Mouse (Mus musculus) embryonic facial prominence, embryonic 11.5 days (tissue): ENCODE data around the gene Macrod2. TPM values are rescaled to one million over a fixed set of nuclear protein-coding genes. Genes with fewer than 3 reads are reported as not detected.

ENCODE experiments used
- ATAC-seq: fragments of 200-750 bp; cut with Nextera tagmentation; replicated peaks from 2 replicates; pipeline ENCODE4 v1.8.0; 2017; ENCODE audit warnings: low read depth; ENCODE audit not compliant: insufficient number of reproducible peaks, low FRiP score, low TSS enrichment
- DNase-seq: peaks from one replicate; pipeline ENCODE4 v3.0.0-alpha.2; 2015; ENCODE audit warnings: low spot score
- H3K27ac ChIP-seq: fragments of 300-500 bp; sonication (generic); replicated peaks from 2 replicates; pipeline ENCODE4 v1.5.1; 2014; ENCODE audit warnings: mild to moderate bottlenecking, low read depth, low read length, control low read depth
- H3K27me3 ChIP-seq: fragments of 300-500 bp; sonication (generic); 2 replicates; pipeline ENCODE4 v1.6.1; 2014; ENCODE audit warnings: mild to moderate bottlenecking, low read length, moderate library complexity, mixed read lengths; ENCODE audit not compliant: control insufficient read depth, insufficient read depth
- H3K36me3 ChIP-seq: fragments of 300-500 bp; sonication (generic); replicated peaks from 2 replicates; pipeline ENCODE4 v1.6.1; 2014; ENCODE audit warnings: low read depth, mild to moderate bottlenecking, low read length, moderate library complexity, mixed read lengths; ENCODE audit not compliant: control insufficient read depth, insufficient read depth
- H3K4me1 ChIP-seq: fragments of 300-500 bp; sonication (generic); 2 replicates; pipeline ENCODE4 v1.6.1; 2014; ENCODE audit warnings: low read length, mixed read lengths; ENCODE audit not compliant: control insufficient read depth, insufficient read depth
- H3K4me2 ChIP-seq: fragments of 300-500 bp; sonication (generic); 2 replicates; pipeline ENCODE4 v1.6.1; 2014; ENCODE audit warnings: low read depth, mild to moderate bottlenecking, control low read depth, low read length, moderate library complexity
- H3K4me3 ChIP-seq: fragments of 300-500 bp; sonication (generic); 2 replicates; pipeline ENCODE4 v1.5.1; 2014; ENCODE audit warnings: low read depth, low read length, control low read depth
- H3K9ac ChIP-seq: fragments of 300-500 bp; sonication (generic); replicated peaks from 2 replicates; pipeline ENCODE4 v1.6.1; 2014; ENCODE audit warnings: mild to moderate bottlenecking, control low read depth, low read length
- H3K9me3 ChIP-seq: fragments of 300-500 bp; sonication (generic); replicated peaks from 2 replicates; pipeline ENCODE4 v1.6.1; 2016; ENCODE audit warnings: mild to moderate bottlenecking, low read length, inconsistent platforms, mixed read lengths; ENCODE audit not compliant: control insufficient read depth
- WGBS: fragments of 180-500 bp; shearing (Covaris S2); extraction: QIAGEN DNeasy Blood & Tissue Kit; methylation state at CpG from one replicate; pipeline ENCODE4 v1.1.7; 2014; 5-methylcytosine and 5-hydroxymethylcytosine counted together
- polyA plus RNA-seq: library from polyadenylated mRNA; unstranded; fragments of >200 nt; fragmentation: Nextera tagmentation; extraction: Ambion mirVana; gene quantifications from 2 replicates; pipeline ENCODE4 v1.2.1, GENCODE M21; 2014

The Macrod2 gene
- polyA plus RNA-seq, 1 experiment from 2014 or later: 33.8 TPM

DNA sequence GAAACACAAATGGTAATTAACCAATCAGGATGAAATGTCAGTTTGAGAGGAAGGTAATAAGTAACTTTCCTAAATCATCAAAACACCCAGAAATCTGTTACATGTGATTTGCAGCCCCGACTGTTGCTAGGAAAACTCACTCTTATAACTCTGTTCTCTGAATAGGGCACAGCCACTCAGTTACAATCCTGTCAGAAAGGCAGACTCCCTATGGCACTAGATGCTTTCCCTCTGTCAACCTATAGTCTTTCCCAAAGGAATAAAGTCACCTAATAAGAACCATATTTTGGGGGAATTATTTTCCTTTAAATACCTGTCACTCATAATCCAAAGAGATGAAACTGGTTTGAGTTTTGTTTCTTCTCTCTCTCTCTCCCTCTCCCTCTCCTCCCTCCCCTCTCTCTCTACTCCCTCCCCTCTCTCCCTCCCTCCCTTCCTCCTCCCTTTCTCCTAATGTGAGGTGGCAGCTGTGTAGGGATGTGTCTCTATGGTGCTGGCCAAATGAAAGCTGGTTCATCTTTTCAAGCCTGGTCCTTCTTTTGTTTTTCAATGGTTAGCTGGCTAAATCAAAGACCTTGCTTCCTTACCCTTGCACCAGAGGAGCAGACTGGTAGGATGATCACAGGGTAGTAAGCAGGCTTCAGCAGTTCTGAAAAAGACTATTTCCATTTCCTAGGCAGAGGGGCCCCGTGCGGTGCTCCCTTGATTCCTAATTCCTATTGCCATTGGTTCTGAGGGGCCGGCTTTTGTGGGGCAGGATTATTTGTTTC, 661.8 kb downstream of the Macrod2 start:
- peak; percentile 34 for DNase-seq
- Histone ChIP-seq H3K4me2 (no peak overlapping the region), H3K27ac (no peak overlapping the region), H3K4me3 (no peak overlapping the region), H3K4me1 (no peaks in the 10 kb centered on the region), H3K27me3 (no peaks in the 10 kb centered on the region), H3K9ac (no peak overlapping the region), H3K36me3 (no peaks in the 10 kb centered on the region), H3K9me3 (no peaks in the 10 kb centered on the region)
- ATAC-seq: peak; percentile 65; the same call in 1 of the 2 replicates
- WGBS: 19% methylated on average over 4 of the region's 4 CpGs

DNA sequence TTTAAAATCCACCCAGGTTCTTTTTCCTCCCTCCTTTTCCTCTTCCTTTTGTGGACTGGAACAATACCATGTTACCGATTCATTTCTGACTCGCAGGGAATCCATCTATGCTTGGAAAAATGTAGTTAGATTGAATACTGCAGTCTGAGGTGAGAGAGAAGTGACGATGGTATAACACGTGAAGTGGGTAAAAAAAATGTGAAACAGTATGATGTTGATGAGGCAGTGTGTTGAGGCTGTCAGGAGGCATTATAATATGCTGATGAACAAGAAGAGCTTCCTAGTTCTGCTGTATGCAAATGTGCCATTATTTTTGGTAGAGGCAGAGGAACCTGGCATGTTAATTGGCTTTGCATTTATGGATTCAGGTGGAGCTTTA, 662.3 kb downstream of the Macrod2 start:
- ATAC-seq: no peak
- no peaks in the 10 kb centered on the region for H3K27me3 ChIP-seq
- H3K9me3 ChIP-seq: no peaks in the 10 kb centered on the region
- no peaks in the 10 kb centered on the region for H3K4me1 ChIP-seq
- H3K36me3 ChIP-seq: no peaks in the 10 kb centered on the region
- no peak overlapping the region for H3K4me2 ChIP-seq
- WGBS: 52% methylated on average over 4 of the region's 4 CpGs
- no peak overlapping the region for H3K27ac ChIP-seq
- no peak overlapping the region for H3K4me3 ChIP-seq
- no peak overlapping the region for H3K9ac ChIP-seq
- DNase-seq: no peak

DNA sequence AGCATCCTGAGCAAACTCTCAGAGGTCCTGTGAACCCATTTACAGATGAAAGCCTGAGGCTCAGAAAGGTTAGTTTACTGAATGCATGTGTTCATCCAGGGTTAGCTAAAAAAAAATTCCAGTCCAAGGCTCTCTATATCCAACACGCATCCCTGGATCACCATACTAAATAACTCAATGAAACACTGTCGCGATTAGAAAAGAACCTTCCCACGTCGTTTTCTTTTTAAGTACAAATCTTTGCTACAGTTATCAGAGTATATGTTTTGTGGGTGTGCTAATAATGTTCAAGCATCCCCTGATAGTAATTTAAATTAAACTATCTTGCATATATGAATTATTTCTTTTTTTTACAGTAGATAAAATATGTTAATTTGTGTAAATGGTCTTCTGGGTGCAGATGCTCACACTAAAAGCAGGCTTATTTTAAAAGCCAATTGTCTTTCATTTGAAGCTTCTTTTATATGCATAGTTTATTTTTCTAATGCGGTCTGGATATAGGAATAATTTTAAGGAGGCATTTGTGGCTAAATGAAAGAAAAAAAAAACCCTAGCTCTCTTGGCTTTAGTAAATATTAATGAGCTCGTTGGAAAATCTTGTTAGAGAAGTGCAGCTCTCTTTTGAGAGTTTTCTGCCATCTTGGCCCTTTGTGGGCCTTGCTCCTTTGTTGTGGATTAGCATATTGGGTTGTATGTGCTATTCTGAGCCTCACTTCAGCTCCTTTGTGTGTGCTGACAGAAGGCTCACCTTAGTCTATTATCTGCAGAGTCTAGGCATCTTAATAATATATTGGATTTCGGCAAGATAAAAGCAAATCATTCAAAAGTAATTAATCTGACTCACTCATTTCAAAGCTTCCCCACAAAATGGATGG, 679.1 kb downstream of the Macrod2 start:
- no peak for ATAC-seq
- DNase-seq: peak; percentile 14
- no peak overlapping the region for H3K9ac ChIP-seq

DNA sequence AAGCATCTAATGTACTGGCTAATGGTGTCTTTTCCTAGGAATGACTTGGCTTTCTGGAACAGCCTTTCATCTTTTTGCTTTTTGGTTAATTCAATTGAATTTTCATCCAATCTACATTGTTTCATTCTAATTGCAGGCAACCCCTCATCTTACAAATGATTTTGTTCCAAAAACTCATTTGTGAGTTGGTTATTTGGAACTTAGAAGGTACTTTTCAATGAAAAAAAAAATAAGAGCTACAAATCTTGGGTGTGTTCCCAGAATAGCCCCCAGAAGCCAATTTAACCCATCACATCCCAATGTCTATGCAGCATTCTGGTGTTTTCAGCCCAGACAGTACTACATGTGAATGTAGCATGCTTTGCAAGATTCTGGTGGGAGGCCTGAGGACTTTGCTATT, 683.1 kb downstream of the Macrod2 start:
- H3K27ac ChIP-seq: no peak overlapping the region
- H3K4me2 ChIP-seq: no peak overlapping the region
- H3K27me3 ChIP-seq: no peaks in the 10 kb centered on the region
- no peaks in the 10 kb centered on the region for H3K4me1 ChIP-seq
- no peak for ATAC-seq
- H3K9ac ChIP-seq: no peak overlapping the region
- H3K4me3 ChIP-seq: no peak overlapping the region
- no peak for DNase-seq
- H3K36me3 ChIP-seq: no peaks in the 10 kb centered on the region
- no peaks in the 10 kb centered on the region for H3K9me3 ChIP-seq

More for the DNA sequence above, 679.1 kb downstream of the Macrod2 start:
- Histone ChIP-seq H3K9me3 (no peaks in the 10 kb centered on the region), H3K27ac (no peak overlapping the region), H3K36me3 (no peaks in the 10 kb centered on the region), H3K4me1 (no peaks in the 10 kb centered on the region), H3K4me2 (no peak overlapping the region), H3K4me3 (no peak overlapping the region), H3K27me3 (no peaks in the 10 kb centered on the region)
- 79% methylated on average over 8 of the region's 8 CpGs for WGBS

DNA sequence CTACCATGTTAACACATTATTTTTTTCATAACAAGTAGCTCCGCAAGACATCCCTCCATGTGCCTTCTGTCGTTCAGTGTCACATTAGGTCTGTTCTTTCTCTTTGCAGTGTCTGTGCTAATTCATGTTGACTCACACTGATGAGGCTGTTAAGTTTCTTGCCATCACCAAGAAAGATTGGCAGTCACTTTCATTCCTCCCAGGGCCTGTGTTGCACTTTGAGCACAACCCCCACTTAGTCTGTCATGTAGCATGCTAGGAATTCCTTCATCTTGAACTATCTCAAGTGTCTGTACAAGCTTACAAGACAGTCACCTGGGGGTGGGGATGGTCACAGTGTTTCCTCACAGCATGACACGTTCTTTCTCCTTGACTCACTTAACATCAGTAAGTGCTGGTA, 696.2 kb downstream of the Macrod2 start:
- WGBS: 66% methylated on average over 3 of the region's 3 CpGs
- H3K27ac ChIP-seq: no peak overlapping the region
- H3K36me3 ChIP-seq: no peaks in the 10 kb centered on the region
- H3K4me1 ChIP-seq: no peaks in the 10 kb centered on the region
- no peak overlapping the region for H3K4me2 ChIP-seq
- no peak overlapping the region for H3K4me3 ChIP-seq
- H3K9ac ChIP-seq: no peak overlapping the region
- no peaks in the 10 kb centered on the region for H3K9me3 ChIP-seq
- no peaks in the 10 kb centered on the region for H3K27me3 ChIP-seq
- ATAC-seq: no peak
- DNase-seq: no peak

DNA sequence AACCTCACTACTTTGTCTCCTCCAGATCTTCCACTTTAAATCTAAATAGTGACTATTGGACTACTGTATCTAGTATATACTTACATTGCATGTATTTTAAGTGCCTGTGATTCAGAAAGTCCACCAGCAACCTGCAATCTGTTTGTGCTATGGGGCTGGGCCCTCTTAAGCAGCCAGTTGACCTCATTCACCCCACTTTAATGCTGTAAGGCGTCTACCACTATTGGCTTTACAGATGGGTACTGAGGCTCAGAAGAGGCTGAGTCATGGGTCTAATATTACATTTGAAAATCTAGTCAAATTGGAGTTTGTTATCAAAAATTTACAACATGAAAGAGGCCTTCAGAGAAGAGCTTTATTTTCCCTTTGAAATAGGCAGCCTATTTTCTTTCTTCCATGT, 722.5 kb downstream of the Macrod2 start:
- Histone ChIP-seq H3K9me3 (no peaks in the 10 kb centered on the region), H3K9ac (no peak overlapping the region), H3K27ac (no peak overlapping the region), H3K4me1 (no peaks in the 10 kb centered on the region), H3K36me3 (no peaks in the 10 kb centered on the region), H3K4me3 (no peak overlapping the region), H3K4me2 (no peak overlapping the region), H3K27me3 (no peaks in the 10 kb centered on the region)
- ATAC-seq (no peak), DNase-seq (no peak)
- 58% methylated on average over 1 of the region's 1 CpGs for WGBS

DNA sequence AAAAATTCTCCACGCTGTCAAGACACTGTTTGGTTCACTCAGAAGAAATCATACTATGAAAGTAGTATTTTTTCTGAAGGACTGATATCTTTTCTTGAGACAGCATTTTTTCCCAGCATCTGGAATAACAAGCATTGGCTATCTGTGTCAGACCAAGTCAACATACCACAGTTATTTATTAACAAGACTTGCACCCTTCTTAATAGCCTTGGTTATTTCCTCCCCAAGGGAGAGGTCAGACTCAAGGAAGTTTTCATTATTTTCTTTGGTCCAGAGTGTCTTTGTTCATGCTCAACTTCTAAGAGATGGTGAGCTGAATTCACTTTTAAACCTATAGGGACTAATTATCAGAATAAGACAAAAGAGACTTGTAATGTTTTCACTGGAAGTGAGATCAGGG, 728.8 kb downstream of the Macrod2 start:
- Histone ChIP-seq H3K9me3 (no peaks in the 10 kb centered on the region), H3K36me3 (no peaks in the 10 kb centered on the region), H3K27me3 (no peaks in the 10 kb centered on the region), H3K4me3 (no peak overlapping the region), H3K4me1 (no peaks in the 10 kb centered on the region), H3K4me2 (no peak overlapping the region), H3K9ac (no peak overlapping the region), H3K27ac (no peak overlapping the region)
- ATAC-seq: no peak
- no peak for DNase-seq
- 88% methylated on average over 1 of the region's 1 CpGs for WGBS

DNA sequence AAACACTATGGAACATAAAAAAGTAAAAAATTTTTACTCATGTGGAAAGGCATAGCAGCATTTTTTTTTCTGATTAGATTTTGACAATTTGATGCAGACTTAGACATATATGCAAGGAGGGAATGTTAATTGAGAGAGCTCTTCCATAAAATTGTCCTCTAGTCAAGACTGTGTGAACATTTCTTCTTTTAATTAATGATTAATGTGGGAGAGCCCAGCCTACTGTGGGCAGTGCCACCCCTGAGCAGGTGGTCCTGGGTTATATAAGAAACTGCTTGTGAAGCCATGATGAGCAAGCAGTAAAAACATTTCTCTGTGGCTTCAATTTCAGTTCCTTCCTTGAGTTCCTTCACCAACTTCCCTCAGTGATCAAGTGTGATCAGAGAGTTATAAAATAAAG, 730.5 kb downstream of the Macrod2 start:
- no peak for ATAC-seq
- no peak overlapping the region for H3K27ac ChIP-seq
- H3K4me3 ChIP-seq: no peak overlapping the region
- no peak overlapping the region for H3K4me2 ChIP-seq
- H3K9ac ChIP-seq: no peak overlapping the region
- DNase-seq: no peak
- no peaks in the 10 kb centered on the region for H3K9me3 ChIP-seq
- no peaks in the 10 kb centered on the region for H3K4me1 ChIP-seq
- H3K27me3 ChIP-seq: no peaks in the 10 kb centered on the region
- H3K36me3 ChIP-seq: no peaks in the 10 kb centered on the region
